Mouse (Mus musculus): ENCODE results near the gene Lbhd1.

The Lbhd1 gene

GRCm38 (mm10) chr19:8914212-8914611 lies 30.7 kb downstream of the Lbhd1 start:
- DNase-seq: no peak

DNA sequence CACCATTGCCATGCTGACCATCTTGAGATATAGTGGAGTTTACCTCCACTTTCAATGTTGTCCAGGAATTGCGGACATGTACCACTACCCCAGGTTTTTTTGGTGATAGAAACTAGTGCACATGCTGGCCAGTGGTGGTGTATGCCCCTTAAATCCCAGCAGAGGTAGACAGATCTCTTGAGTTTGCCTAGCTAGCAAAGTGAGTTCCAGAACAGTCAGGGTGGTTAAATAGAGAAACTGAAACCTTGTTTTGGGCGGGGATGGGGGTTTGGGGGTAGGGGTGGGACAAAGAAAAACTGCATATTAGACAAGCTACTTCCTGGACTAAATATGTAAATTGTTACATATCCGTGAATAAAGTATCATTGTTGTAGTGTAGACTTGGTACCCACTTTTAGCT lies 35.5 kb downstream of the Lbhd1 start:
- DNase-seq: no peak

DNA sequence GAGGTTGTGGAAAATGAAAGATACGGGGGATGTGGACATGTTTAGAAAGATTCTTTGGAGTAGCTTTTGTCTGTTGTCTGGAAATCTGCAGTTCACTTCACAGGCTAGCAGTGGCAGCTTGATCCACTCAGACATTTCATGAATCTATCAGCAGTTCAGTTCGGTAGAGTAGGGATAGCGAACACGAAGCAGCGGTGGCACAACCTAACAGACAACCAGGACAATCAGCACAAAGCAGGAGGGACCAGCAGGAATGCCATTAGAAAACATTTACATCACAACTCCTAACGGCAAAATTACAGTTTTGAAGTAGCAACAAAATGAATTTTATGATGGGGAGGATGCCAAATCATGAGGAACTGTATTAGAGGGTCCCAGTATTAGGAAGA lies 36.1 kb downstream of the Lbhd1 start:
- no peak for DNase-seq

GRCm38 (mm10) chr19:8920073-8920736 lies 36.7 kb downstream of the Lbhd1 start, which contains the start of gene B3gat3:
Gene B3gat3, plus strand, starts transcription at chr19:8920374.
- DNase-seq: peak; percentile 82 to 84

- peak in 1 of 2 experiments; percentile 18 for DNase-seq
These were observed 37.3 kb downstream of the Lbhd1 start for GRCm38 (mm10) chr19:8920836-8921291.

GRCm38 (mm10) chr19:8921741-8922140 lies 38.2 kb downstream of the Lbhd1 start:
- DNase-seq: peak in 1 of 2 experiments; percentile 14

DNA sequence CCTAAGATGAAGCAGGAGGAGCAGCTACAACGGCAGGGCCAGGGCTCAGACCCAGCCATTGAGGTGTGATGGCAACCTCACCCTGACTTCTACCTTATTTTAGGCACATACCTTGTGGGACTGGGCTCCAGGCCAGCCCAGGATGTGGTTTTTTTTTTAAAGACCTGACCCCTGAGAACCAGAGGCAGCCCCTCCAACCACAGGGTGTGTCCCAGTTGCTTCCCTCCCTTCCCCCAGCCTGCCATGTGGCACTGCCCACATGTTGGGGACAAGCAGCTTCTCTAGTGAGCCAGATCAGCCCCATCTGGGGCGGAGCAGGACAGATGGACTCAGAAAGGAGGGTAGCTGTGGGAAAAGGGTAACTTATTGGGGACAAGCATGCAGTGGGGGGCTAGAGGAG lies 43.2 kb downstream of the Lbhd1 start:
- no peak for DNase-seq

DNA sequence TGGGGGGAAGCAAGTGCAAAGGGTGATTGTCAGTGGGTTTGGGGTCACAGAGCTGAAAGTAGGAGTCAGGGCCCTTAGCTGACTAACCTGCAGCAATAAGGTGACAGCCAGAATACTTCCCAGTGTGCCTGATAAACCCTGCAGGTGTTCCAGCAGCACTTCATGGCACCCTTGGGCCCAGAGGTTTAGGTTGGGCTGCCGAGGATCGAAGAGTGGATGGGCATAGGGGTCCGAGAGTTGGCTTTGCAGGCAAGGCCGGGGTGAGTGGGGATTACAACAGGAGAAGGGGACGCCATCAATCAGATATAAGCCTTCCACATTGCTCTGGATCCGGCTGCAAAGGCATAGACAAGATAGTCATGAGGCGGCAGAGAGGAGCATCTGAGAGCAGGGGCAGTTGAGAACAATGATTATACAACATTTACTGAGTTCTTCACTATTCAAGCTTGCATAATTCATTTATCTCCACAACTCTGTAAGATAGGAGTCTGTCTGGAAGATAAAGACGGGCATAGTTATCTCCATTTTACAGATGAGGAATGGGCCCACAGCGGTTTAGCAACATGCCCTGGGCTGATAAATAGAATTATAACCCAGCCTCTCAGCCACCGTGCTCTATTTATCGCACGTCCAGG lies 44.5 kb downstream of the Lbhd1 start:
- DNase-seq: no peak

DNA sequence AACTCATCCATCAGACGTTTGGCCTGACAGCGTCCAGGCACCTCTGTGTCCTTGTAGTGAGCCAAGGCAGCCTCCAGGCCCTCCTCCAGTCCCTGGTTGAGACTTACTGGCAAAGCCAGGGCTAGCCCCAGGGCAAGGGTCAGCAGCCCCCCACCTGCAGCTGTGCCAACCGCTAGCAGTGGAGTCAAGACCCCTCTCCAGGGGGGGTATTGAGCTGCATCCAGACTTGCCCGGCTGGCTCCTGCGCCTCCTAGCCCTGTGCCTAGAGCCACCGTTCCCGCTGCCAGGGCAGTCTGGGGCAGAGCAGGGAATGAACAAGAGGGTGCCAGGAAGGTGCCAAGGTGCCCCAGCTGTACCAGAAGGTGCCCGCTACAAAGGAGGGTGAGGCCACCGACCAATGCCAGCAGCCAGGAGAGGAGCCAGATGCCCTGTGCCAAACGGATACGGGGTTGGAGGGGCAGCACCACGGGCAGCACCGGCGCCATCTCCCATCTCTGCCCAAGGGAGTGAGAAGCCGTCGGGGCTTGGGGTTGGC lies 45.2 kb downstream of the Lbhd1 start:
- no peak for DNase-seq

GRCm38 (mm10) chr19:8929224-8930088 lies 45.9 kb downstream of the Lbhd1 start, which contains the start of the genes Rom1 and Eml3:
Gene Rom1, minus strand, starts transcription at chr19:8929356.
Gene Eml3, plus strand, starts transcription at chr19:8929552.
- DNase-seq: peak; percentile 89

DNA sequence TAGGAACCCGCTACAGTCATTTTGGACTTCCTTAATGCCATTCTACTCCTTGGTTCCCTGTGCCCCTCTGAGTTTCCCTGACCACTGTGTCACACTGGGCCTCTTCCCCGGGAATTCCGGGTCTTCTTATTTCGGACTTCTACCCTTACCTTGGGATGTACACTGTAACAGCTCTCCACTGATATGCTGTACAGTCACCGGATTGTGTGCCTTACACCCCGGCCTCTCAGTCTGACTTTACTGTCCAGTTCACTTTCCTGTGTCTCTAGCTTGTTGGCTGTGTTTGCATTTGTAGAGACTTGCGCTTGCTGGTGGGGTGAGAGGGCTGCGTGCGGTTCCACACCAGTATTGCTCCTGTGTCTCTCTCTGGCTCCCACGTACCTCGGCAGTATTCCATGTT lies 46.6 kb downstream of the Lbhd1 start:
- DNase-seq: no peak

- no peak for DNase-seq
These were observed 47.2 kb downstream of the Lbhd1 start for GRCm38 (mm10) chr19:8930771-8931170.

DNA sequence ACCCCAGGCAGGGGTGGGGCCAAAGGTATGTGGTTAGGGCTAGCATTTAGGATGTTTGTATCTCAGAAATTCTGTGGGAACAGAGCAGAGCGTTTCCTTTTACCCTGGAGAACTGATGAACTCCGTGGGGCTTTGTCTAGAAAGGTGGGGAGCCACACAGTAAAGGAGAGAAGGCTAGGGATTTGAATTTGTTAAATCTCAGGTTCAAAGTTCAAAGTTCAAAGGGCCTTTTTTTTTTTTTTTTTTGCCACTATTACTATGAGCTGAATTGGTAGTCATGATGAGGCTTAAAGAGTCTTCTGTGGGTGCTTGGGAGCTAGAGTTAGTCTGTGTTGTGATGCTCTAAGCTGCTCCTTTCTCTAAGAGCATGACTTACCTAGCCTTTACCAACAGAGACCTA lies 53.2 kb downstream of the Lbhd1 start:
- DNase-seq: no peak

GRCm38 (mm10) chr19:8940526-8941133 lies 57.1 kb downstream of the Lbhd1 start:
- no peak for DNase-seq

DNA sequence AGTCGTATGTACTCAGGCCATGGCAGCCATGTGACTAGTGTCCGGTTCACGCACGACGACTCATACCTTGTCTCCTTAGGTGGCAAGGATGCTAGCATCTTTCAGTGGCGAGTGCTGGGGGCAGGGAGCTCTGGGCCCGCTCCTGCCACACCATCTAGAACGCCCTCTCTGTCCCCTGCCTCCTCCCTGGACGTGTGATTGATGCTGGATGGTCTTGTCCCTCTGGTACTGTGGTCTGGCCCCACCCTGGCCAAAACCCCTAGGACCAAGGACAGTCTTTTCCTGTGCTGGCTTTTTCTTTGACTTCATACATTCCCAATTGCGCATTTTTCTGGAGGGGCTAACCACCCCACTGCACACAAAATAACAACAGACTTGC lies 57.6 kb downstream of the Lbhd1 start:
- peak in 1 of 2 experiments; percentile 21 for DNase-seq

DNA sequence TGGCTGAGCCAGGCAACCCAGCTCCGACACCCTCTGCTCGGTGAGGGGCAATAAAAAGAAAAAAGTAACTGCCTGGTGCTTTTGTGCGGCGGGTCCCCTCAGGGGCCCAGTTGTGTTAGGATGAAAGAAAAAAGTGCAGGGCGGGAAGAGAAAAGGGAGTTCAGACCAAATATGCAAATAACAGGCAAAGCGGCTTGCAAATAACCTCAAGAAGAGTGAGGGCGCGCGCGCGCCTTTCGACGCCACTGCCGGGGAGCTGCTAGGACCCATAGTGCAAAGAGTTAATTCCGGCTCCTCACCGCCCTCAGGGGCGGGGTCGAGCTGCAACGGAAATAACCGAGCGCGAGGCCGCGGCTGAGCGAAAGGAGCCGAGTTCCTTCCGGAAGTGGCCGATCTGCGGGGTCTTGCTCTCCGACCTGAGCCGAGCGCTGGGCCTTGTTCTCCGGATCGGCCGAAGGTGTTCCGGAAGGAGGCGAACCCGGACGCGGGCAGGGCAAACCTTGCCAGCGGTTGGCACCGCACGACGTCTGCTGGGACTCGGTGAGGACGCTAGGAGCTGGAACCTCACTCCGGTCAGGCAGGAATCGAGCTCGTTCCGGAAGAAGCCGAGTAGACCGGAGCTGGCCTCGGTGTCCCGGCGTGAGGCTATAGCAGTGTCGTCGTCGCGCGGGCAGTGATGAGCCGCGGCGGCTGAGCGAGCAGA lies 58.1 kb downstream of the Lbhd1 start, which contains the start of gene Mta2:
Gene Mta2 (plus strand): TSS at position 361 of the 703 bp plus-strand sequence.
- DNase-seq: peak; percentile 98

Data from thymus, postnatal 36 days (tissue).